Mouse (Mus musculus) intestine, postnatal 0 days (tissue): ENCODE data around the gene Chrm3. TPM values are rescaled to one million over a fixed set of nuclear protein-coding genes. Genes with fewer than 3 reads are reported as not detected.

ENCODE experiments used
- ATAC-seq: fragments of 200-750 bp; cut with Nextera tagmentation; 2 replicates; pipeline ENCODE4 v1.8.0; 2017; ENCODE audit warnings: mild to moderate bottlenecking, moderate TSS enrichment, moderate library complexity
- H3K27ac ChIP-seq: fragments of 300-500 bp; sonication (generic); 2 replicates; pipeline ENCODE4 v1.5.1; 2014; ENCODE audit warnings: mild to moderate bottlenecking, low read depth, low read length, moderate library complexity
- H3K27me3 ChIP-seq: fragments of 300-500 bp; sonication (generic); replicated peaks from 2 replicates; pipeline ENCODE4 v1.6.1; 2014; ENCODE audit warnings: low read length, mixed read lengths; ENCODE audit not compliant: control insufficient read depth, insufficient read depth
- H3K36me3 ChIP-seq: fragments of 300-500 bp; sonication (generic); 2 replicates; pipeline ENCODE4 v1.6.1; 2014; ENCODE audit warnings: mild to moderate bottlenecking, moderate library complexity; ENCODE audit not compliant: control insufficient read depth, insufficient read depth
- H3K4me1 ChIP-seq: fragments of 300-500 bp; sonication (generic); replicated peaks from 2 replicates; pipeline ENCODE4 v1.6.1; 2014; ENCODE audit warnings: antibody characterized with exemption, low read length, mixed read lengths; ENCODE audit not compliant: control insufficient read depth, insufficient read depth
- H3K4me2 ChIP-seq: fragments of 300-500 bp; sonication (generic); replicated peaks from 2 replicates; pipeline ENCODE4 v1.6.1; 2014; ENCODE audit warnings: low read depth, mild to moderate bottlenecking, moderate library complexity
- H3K4me3 ChIP-seq: fragments of 300-500 bp; sonication (generic); 2 replicates; pipeline ENCODE4 v1.5.1; 2014; ENCODE audit warnings: low read depth, low read length
- H3K9ac ChIP-seq: fragments of 300-500 bp; sonication (generic); 2 replicates; pipeline ENCODE4 v1.6.1; 2014; ENCODE audit warnings: mild to moderate bottlenecking, low read depth, low read length
- H3K9me3 ChIP-seq: fragments of 300-500 bp; sonication (generic); 2 replicates; pipeline ENCODE4 v1.6.1; 2016; ENCODE audit warnings: mixed run types; ENCODE audit not compliant: control insufficient read depth
- CTCF ChIP-seq: sonication (generic); IDR thresholded peaks from 2 replicates; pipeline ENCODE4 v1.5.1; 2016; ENCODE audit warnings: low read depth, mild to moderate bottlenecking, control low read depth, antibody characterized with exemption, moderate library complexity
- WGBS: fragments of 180-500 bp; shearing (Covaris S2); extraction: QIAGEN DNeasy Blood & Tissue Kit; methylation state at CpG from one replicate; pipeline ENCODE4 v1.1.7; 2014; 5-methylcytosine and 5-hydroxymethylcytosine counted together
- polyA plus RNA-seq: library from polyadenylated mRNA; unstranded; fragments of >200 nt; fragmentation: Nextera tagmentation; extraction: Ambion mirVana; gene quantifications from 2 replicates; pipeline ENCODE4 v1.2.1, GENCODE M21; 2015

Chrm3 gene
- polyA plus RNA-seq, 1 experiment from 2014 or later = 0.53 TPM

GRCm38 (mm10) chr13:10054086-10054485 lies 306.6 kb downstream of the Chrm3 start:
- Histone ChIP-seq H3K9ac (no peak overlapping the region), H3K4me2 (no peak overlapping the region), H3K9me3 (no peaks in the 10 kb centered on the region), H3K4me3 (no peak overlapping the region), H3K27ac (no peak overlapping the region), H3K27me3 (no peaks in the 10 kb centered on the region), H3K4me1 (no peaks in the 10 kb centered on the region), H3K36me3 (no peaks in the 10 kb centered on the region)
- TF ChIP-seq CTCF = no peak
- ATAC-seq = no peak

- no peak for TF ChIP-seq CTCF
Measured at GRCm38 (mm10) chr13:10053301-10053889, 307.3 kb downstream of the Chrm3 start.

GRCm38 (mm10) chr13:10045651-10046350 lies 314.8 kb downstream of the Chrm3 start:
- Histone ChIP-seq H3K27ac (no peak overlapping the region), H3K4me3 (no peak overlapping the region), H3K4me2 (no peak overlapping the region), H3K4me1 (0 out of 2 replicates have a peak, but pooled peaks cover 4% of the 10 kb centered on the region), H3K36me3 (no peaks in the 10 kb centered on the region), H3K27me3 (no peaks in the 10 kb centered on the region), H3K9ac (no peak overlapping the region), H3K9me3 (no peaks in the 10 kb centered on the region)
- TF ChIP-seq CTCF = no peak
- ATAC-seq = no peak
- 49% methylated on average over 7 of the region's 7 CpGs for WGBS

More at GRCm38 (mm10) chr13:10053301-10053889, 307.3 kb downstream of the Chrm3 start:
- H3K36me3 ChIP-seq = no peaks in the 10 kb centered on the region
- no peaks in the 10 kb centered on the region for H3K9me3 ChIP-seq
- H3K9ac ChIP-seq = no peak overlapping the region
- no peak overlapping the region for H3K4me3 ChIP-seq
- no peak for ATAC-seq
- 73% methylated on average over 8 of the region's 8 CpGs for WGBS
- H3K27ac ChIP-seq = no peak overlapping the region
- no peak overlapping the region for H3K4me2 ChIP-seq
- no peaks in the 10 kb centered on the region for H3K27me3 ChIP-seq
- no peaks in the 10 kb centered on the region for H3K4me1 ChIP-seq

GRCm38 (mm10) chr13:10044084-10044483 lies 316.6 kb downstream of the Chrm3 start:
- H3K27ac ChIP-seq = no peak overlapping the region
- H3K27me3 ChIP-seq = no peaks in the 10 kb centered on the region
- no peaks in the 10 kb centered on the region for H3K36me3 ChIP-seq
- WGBS = 64% methylated on average over 4 of the region's 4 CpGs
- TF ChIP-seq CTCF = no peak
- H3K9ac ChIP-seq = no peak overlapping the region
- 0 out of 2 replicates have a peak, but pooled peaks cover 4% of the 10 kb centered on the region for H3K4me1 ChIP-seq
- H3K4me3 ChIP-seq = no peak overlapping the region
- H3K4me2 ChIP-seq = no peak overlapping the region
- ATAC-seq = no peak
- no peaks in the 10 kb centered on the region for H3K9me3 ChIP-seq

- no peak for ATAC-seq
Measured at GRCm38 (mm10) chr13:10033570-10034399, 326.9 kb downstream of the Chrm3 start.

GRCm38 (mm10) chr13:10031547-10031946 lies 329.1 kb downstream of the Chrm3 start:
- Histone ChIP-seq H3K27me3 (no peaks in the 10 kb centered on the region), H3K4me2 (no peak overlapping the region), H3K9ac (no peak overlapping the region), H3K4me3 (no peak overlapping the region), H3K4me1 (no peaks in the 10 kb centered on the region), H3K36me3 (no peaks in the 10 kb centered on the region), H3K9me3 (no peaks in the 10 kb centered on the region), H3K27ac (no peak overlapping the region)
- no peak for ATAC-seq
- no peak for TF ChIP-seq CTCF
- WGBS = 75% methylated on average over 5 of the region's 5 CpGs

More at GRCm38 (mm10) chr13:10033570-10034399, 326.9 kb downstream of the Chrm3 start:
- Histone ChIP-seq H3K4me3 (no peak overlapping the region), H3K27ac (no peak overlapping the region), H3K27me3 (no peaks in the 10 kb centered on the region), H3K4me1 (no peaks in the 10 kb centered on the region), H3K9me3 (no peaks in the 10 kb centered on the region), H3K9ac (no peak overlapping the region), H3K36me3 (no peaks in the 10 kb centered on the region), H3K4me2 (no peak overlapping the region)
- 78% methylated on average over 17 of the region's 18 CpGs for WGBS
- no peak for TF ChIP-seq CTCF
